Mouse (Mus musculus) heart, postnatal 0 days (tissue): Measurements from ENCODE around the gene Dnah1.

ENCODE experiments used
- CTCF ChIP-seq: IDR thresholded peaks from 2 replicates; pipeline ENCODE4 v1.5.1; 2016; ENCODE audit warnings: antibody characterized with exemption, control low read depth, low read depth
- EP300 ChIP-seq: IDR thresholded peaks from 2 replicates; pipeline ENCODE4 v1.6.1; 2016; ENCODE audit warnings: antibody characterized with exemption, low read depth

DNA sequence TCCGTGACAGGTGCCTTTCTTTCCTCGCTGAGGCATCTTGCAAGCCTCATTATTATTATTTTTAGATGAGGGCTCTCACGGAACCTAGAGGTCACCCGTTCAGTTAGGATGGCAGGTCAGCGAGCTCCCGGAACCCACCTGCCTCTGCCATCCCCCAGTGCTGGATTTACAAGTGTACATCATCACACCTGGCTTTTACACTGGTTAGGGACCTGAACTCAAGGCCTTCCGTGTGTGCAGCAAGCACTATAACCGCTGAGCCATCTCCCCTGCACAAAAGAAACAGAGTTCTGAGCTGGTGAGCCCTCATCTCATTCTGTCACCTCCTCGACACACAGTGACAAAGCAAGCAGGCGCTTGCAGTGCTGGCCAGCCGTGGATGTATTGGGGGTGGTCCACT is 2.5 kb downstream of the Dnah1 start:
- TF ChIP-seq CTCF (no peak), EP300 (no peak)
